Mouse (Mus musculus) left cerebral cortex, postnatal 4 days (tissue): ENCODE results near the gene Txlna. TPM values are rescaled to one million over a fixed set of nuclear protein-coding genes. Genes with fewer than 3 reads are reported as not detected.

Source experiments
- DNase-seq: peaks from one replicate; pipeline ENCODE4 v3.0.0-alpha.2; 2022
- intact Hi-C: fragments of 180-260 bp; cut with DNase I; formaldehyde crosslinking; loops from one replicate; pipeline ENCODE4 v1.15.1; 2025
- microRNA-seq: library from miRNA; unstranded; fragments of <30 nt; microRNA quantifications from one replicate; pipeline ENCODE4 v1.2.0, GENCODE M21; 2022
- total RNA-seq, 2 experiments: library from RNA; stranded (reverse); gene quantifications; 2 replicates each; pipeline ENCODE4 v1.2.3; 2021

Gene Txlna
- total RNA-seq, 2 experiments from 2014 or later: 39.7 to 44.7 TPM

DNA sequence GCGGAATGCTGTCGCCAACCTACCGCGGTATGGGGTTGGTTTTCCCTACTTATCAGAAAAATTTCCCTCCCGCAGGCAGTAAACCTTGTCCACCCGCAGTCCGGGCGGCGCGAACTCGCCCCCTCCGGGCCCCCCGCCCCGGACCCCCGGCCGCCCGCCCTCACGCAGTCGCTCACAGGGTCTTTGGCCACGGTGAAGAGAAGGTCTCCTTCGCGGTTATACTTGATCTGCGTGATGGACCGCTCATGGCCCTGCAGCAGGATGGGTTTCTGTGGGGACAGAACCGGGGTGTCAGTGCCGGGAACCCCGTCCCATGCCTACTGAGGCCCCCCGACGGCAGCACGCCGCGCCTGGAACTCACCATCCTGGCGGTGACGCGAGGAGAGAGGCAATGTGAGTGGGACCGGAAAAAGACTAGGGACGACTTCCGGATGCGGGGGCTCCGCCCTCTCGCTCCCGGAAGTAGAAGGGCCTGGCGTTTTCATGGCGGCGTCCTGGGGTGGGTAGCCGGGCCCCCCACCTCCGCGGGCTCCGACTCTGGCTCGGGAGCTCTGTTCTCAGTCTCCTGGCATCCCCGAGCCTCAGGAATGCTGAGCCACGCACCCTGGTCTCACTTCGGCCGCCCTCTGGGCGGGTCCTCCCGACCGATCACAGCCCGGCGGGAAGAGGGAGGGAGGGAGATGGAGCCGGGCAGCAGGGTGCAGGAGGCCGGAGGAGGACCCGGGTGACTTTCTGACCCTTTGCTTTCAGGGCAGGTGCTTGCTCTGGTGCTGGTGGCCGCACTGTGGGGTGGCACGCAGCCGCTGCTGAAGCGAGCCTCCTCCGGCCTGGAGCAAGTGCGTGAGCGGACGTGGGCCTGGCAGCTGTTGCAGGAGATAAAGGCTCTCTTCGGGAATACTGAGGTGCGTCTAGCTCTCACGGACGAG lies 40.4 kb downstream of the Txlna start, which contains the start of the genes Eif3i and Tmem234:
TSS of gene Eif3i (minus strand) at position 416 of the 926 bp plus-strand sequence.
TSS of gene Tmem234 (plus strand) at position 436 of the 926 bp plus-strand sequence.
- peak; percentile 79 for DNase-seq
- intact Hi-C loops: loop anchor here (5.0 to 10.0 kb wide), 2 partner anchors 53 to 86 kb away; partner anchors contain the start of gene Marcksl1

- no peak for DNase-seq
- intact Hi-C loops: no loop called here
Measured at GRCm38 (mm10) chr4:129588865-129589264, 52.0 kb downstream of the Txlna start.

- intact Hi-C loops: no loop called here
- DNase-seq: no peak
Measured at GRCm38 (mm10) chr4:129586943-129587342, 53.9 kb downstream of the Txlna start.

DNA sequence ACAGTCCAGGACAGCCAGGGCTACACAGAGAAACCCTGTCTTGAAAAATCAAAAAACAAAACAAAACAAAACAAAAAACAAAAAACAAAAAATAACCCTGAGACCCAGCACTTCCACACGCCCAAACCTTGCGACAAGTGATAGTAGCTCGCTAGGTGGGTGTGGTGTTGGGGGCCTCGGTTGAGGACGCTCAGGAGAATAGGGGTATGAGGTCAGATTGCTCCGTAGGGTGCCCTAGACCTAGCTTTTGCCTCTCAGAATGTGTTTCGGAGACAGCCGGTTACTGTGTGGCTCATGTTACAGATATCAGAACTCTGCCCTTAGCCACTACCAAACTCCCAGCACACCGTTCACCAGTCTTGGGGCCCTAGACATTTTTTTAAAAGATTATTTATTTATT lies 55.1 kb downstream of the Txlna start:
- intact Hi-C loops: no loop called here

DNA sequence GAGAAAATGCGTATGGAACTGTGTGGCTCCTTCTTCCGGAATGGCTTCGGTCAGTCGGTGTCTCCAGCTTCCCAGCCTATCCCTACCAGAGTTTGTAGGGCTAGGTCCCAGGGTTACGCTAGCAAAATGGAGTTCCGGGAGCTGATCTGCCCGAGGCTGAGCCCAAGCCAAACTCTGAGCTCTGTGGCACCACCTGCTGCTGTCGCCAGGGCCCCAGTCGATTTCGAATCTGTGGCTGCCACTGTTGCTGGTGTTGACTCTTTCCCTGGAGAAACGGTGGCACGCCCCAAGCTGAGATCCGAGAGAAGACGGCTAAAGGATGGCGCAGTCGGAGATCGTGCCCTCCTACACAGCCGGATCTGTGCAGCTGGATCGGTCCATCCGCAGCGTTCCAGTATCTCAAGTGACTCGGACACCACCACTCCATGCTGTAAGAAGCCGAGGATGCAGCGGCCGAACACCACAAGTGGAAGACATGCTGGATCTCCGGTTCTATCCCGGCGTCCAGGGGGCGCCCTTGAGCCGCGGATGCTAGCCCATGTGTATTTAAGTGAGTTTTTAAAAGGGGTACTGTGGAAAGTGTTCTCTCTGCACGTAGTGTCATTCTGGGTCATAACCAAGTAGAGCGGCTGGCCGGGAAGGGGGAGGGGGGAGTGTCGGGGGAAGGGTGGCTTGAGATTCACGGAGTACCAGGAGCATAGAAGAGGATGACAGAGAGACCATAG lies 55.8 kb downstream of the Txlna start:
- intact Hi-C loops: no loop called here

More for the DNA sequence above, 55.1 kb downstream of the Txlna start:
- no peak for DNase-seq

GRCm38 (mm10) chr4:129584370-129584769 lies 56.5 kb downstream of the Txlna start:
- intact Hi-C loops: no loop called here
- no peak for DNase-seq

More for the DNA sequence above, 55.8 kb downstream of the Txlna start:
- peak; percentile 84 for DNase-seq

DNA sequence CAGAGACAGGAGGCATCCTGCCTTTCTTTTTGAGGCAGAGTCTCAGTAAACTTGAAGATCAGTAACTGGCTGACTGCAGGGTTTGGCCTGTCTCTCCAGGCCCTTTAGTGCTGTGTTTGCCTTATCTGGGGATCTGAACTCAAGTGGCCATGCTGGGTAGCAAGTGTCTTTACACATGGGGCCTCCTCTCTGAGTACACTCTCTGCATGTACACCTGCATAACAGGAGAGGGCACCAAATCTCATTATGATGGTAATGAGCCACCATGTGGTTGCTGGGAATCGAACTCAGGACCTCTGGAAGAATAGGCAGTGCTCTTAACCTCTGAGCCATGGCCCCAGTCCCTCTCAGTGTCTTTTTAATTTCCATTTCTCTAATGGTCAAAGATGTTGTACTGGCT lies 58.6 kb downstream of the Txlna start:
- intact Hi-C loops: no loop called here
- no peak for DNase-seq

- peak; percentile 8 for DNase-seq
- intact Hi-C loops: no loop called here
Measured at GRCm38 (mm10) chr4:129580347-129580746, 60.5 kb downstream of the Txlna start.

DNA sequence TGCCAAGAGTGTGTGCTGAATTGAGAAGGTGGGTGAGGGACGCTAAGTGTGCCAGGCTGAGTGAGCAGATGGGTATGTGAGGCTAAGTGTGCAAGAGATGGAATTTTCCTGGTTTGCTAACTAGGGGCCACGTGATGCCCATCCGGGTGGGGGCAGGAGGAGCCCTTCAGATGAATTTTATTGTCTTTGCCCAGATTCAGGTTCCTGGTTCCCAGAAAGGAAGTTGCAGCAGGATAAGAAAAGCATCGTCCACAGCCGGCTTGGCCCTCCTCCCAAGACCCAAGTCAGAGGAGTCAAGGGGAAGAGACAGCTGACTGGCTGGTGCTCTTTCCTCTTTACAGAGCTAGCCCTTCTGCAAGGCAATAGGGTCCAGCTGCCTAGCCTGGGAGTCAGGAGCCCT lies 62.4 kb downstream of the Txlna start, which contains the start of gene Fam167b:
TSS of gene Fam167b (minus strand) at position 84 of the 400 bp plus-strand sequence.
- no peak for DNase-seq
- intact Hi-C loops: no loop called here

DNA sequence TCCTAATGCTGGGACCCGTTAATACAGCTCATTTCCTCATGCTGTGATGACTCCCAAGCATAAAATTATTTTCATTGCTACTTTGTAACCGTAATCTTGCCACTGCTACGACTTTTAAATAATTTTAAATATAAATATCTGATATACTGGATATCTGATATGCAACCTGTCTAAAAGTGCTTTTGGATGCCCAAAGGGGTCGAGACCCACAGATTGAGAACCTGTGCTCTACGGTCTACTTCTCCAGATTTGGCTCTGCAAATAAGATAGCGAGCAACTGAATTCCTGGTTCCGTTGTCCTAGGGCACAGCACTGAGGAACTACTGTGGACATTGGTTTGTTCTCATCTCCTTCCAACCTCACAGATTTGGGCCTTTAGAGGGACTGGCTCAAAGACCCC lies 63.2 kb downstream of the Txlna start:
- intact Hi-C loops: no loop called here
- DNase-seq: no peak

DNA sequence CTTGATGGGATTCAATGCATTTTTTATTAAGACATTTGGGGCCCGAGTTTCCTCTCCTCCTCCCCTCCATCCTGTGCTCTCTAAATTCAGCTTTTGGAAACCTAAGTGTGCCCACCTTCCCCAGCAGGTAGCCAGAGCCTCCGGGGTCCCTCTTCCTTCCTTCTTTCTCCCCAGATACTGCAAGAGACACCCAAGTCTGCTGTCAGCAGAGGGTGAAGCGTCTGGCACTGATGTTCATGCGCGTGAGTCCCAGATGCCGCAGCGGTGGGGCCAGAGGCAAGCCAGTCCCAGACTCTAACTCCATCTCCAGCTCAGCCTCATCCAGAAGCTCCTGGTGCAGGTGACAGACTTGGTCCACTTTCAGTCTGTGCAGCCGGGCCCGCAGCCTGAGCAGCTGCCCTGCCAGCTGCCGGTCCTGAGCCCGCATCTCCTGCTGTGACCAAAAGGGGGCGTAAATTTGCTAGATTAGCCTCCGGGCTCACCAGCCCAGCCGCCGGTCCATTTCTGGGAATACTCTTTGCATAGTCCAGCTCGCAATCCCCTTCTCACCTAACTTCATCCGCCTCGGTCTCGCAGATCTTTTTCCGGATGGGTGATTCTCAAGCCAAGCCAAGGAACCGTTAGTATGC lies 63.9 kb downstream of the Txlna start:
- intact Hi-C loops: no loop called here

More for the DNA sequence above, 63.9 kb downstream of the Txlna start:
- DNase-seq: peak; percentile 81

Small RNA genes lying within 50 kb of the gene (microRNA-seq; reads per million reads assigned to microRNA genes)
- gene Mir7016: 3.6 reads per million, percentile 6 among the genes with 10 or more reads in this experiment

Other genes starting within 250 kb of the Txlna start
- gene Zbtb8b, start 200.2 kb downstream of the Txlna start, total RNA-seq: 1 to 10 TPM; 6.3 to 6.6 TPM
- 10 to 100 TPM; 38.5 to 40.7 TPM for gene Bsdc1, start 179.5 kb downstream of the Txlna start, total RNA-seq
- 1 to 10 TPM; 1.0 TPM for gene Tssk3, start 150.0 kb downstream of the Txlna start, total RNA-seq
- not detected for gene Fam229a, start 149.9 kb downstream of the Txlna start, total RNA-seq
- gene Marcksl1, start 127.5 kb downstream of the Txlna start, total RNA-seq: 1,000 to 10,000 TPM; 1,277 to 1,311 TPM
- 10 to 100 TPM; 39.8 to 43.5 TPM for gene Hdac1, start 98.4 kb downstream of the Txlna start, total RNA-seq
- 10 to 100 TPM; 14.1 to 15.2 TPM for gene Lck, start 67.4 kb downstream of the Txlna start, total RNA-seq
- gene Fam167b, start 62.5 kb downstream of the Txlna start, total RNA-seq: not detected
- 100 to 1,000 TPM; 137 to 143 TPM for gene Eif3i, start 40.4 kb downstream of the Txlna start, total RNA-seq
- gene Tmem234, start 40.4 kb downstream of the Txlna start, total RNA-seq: 100 to 1,000 TPM in 1 of 2 experiments, 10 to 100 TPM in 1; 99.9 to 102 TPM
- 1 to 10 TPM; 3.4 to 4.0 TPM for gene Dcdc2b, start 26.8 kb downstream of the Txlna start, total RNA-seq
- gene Iqcc, start 22.0 kb downstream of the Txlna start, total RNA-seq: 10 to 100 TPM; 26.1 to 28.8 TPM
- 100 to 1,000 TPM; 125 to 131 TPM for gene Ccdc28b, start 17.1 kb downstream of the Txlna start, total RNA-seq
- 10 to 100 TPM; 78.3 to 83.0 TPM for gene Kpna6, start 31.7 kb upstream of the Txlna start, total RNA-seq
- gene Tmem39b, start 55.8 kb upstream of the Txlna start, total RNA-seq: 10 to 100 TPM; 21.5 to 22.3 TPM
- 100 to 1,000 TPM; 164 to 166 TPM for gene Khdrbs1, start 101.2 kb upstream of the Txlna start, total RNA-seq
- 100 to 1,000 TPM; 133 to 141 TPM for gene Ptp4a2, start 170.2 kb upstream of the Txlna start, total RNA-seq